Mouse (Mus musculus) A20 (cell line): Measurements from ENCODE around the gene Plcl2.
"Not testable (repeated sequence)": the region's sequence is repeated elsewhere in the genome, so short reads cannot be mapped to it uniquely, and the experiment has no call there.

ENCODE experiments used
- DNase-seq: peaks from one replicate; pipeline ENCODE4 v3.0.0-alpha.2; 2011; ENCODE audit warnings: low read depth, low spot score

Plcl2 gene

DNA sequence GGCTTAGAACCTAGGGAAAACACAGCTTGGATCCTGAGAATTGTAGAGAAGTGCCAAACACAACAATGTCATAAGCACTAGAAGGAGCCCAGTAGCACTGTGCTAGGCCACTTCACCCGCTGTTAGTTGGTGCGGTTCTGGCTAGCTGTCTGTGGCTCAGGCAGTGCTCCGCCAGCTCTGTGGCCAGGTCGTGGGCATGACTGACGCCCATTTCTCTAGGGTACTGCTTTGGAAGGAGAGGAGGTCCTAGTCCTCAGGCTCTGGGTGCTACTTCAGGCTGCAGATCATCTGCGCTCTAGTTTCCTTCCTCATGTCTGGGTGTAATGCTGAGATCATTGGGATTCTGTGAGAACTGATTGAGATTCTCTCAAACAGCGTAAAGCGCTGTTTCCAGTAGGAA lies 20.9 kb downstream of the Plcl2 start:
- DNase-seq = no peak

DNA sequence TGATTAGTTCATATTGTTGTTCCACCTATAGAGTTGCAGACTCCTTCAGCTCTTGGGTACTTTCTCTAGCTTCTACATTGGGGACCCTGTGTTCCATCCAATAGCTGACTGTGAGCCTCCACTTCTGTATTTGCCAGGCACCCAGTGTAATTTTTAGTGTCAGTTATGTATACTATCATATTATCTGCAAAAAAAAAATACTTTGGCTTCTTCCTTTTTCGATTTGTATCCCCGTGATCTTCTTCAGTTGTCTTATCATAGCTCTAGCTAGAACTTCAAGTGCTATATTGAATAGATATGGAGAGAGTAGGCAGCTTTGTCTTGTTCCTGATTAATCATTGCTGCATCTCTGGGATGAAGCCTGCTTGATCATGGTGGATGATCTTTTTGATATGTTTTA lies 25.7 kb downstream of the Plcl2 start:
- DNase-seq = not testable (repeated sequence)

DNA sequence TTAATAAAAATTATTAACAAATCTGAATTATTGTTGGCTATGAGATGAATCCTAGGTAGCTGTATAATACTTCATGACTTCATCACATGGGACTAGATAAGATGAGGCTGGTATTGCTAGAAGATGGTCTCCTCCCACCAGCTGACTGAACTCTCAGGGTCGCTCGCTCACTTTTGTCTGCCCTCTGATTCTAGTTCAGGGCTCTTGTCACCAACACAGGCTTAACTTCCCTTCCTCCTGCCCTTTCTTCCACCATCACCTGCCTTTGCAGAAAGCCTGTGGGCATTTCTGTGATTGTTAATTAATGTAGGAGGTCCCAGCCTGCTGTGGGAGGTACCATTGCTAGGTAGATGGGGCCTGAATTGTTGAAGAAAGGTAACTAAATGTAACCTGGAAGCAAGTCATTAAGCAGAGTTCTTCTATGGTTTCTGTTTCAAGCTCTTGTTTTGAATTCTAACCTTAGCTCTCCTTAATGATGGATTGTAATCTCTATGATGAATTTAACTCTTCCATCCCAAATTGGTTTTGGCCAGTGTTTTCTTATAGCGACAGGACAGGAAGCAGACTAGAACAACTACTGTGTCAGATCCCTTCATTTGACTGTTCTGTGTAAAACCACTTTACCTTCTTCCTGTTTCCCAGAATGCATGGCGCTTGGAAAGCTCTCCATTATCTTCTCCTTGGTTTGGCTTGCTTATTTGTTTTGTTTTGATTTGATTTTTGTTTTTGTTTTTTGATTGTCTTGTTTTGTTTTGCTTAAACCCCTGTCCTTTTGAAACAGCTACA lies 27.4 kb downstream of the Plcl2 start:
- DNase-seq = no peak

DNA sequence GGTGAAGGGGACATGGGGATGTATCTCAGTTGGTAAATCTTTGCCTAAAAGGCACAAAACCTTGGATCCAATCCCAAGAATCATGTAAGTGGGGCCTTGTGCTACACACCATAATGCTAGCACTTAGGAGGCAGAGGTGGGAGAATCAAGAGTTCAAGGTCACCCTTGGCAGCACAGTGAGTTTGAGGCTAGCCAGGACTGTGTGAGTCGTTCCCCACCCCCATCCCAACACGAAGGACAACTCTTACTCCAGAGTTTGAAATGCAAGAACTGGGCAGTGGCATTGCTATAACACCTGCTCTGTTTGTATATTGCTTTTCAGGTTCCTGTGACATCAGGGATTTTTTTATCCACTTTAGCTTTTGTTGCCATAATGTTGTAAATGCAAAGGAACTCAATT lies 28.6 kb downstream of the Plcl2 start:
- no peak for DNase-seq

DNA sequence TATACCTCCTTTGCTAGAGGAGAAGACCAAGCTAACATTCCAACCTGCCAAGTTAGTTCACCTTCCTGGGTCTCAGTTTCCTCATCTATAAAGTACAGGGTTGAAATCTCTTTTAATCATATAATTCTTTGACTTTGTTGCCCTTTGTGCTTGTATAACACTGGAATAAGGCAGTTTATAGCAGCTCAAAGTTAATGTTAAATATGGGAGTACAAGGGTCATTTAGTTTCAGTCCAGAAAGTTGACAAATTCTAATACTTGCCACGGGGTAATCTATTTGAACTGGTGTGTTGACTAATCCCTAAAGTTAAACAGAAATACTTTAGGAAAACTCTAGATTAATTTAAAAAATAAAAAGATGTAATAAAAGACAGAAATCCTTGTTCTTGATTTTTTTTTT lies 35.7 kb downstream of the Plcl2 start:
- DNase-seq = no peak

DNA sequence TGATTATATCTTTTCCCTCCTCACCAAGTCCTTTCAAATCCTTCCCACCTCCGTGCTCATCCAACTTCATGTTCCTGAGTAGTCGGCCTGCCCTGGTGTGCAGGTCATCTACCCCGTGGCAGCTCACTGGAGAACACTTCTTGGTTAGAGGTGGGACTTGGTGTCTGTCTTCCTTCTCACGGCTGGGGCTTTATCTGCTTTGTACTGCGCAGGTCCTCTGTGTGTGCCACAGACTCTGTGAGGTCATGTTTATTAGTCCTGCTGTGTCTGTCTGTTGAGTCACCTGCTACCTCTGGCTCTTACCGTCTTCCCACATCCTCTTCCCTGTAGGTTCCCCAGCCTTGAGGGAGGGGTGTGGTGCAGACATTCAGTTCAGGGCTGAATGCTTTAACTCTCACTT lies 36.1 kb downstream of the Plcl2 start:
- no peak for DNase-seq

DNA sequence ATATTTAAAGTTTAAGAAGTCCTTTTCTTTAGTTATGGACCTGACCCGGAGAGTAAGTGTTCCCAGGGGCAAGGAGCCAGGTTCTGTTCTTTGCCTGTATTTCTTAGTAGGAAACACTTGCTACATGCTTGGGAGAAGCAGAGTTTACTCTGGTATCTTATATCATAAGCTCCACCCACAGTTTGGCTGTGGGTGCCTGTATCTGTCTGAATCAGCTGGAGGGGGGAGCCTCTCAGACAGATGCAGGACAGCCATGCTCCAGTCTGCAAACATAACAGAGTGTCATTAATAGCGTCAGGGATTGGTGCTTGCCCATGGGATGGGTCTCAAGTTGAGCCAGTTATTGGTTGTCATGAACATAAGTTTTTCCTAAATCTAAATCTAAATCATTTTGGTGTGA lies 42.9 kb downstream of the Plcl2 start:
- DNase-seq = no peak

DNA sequence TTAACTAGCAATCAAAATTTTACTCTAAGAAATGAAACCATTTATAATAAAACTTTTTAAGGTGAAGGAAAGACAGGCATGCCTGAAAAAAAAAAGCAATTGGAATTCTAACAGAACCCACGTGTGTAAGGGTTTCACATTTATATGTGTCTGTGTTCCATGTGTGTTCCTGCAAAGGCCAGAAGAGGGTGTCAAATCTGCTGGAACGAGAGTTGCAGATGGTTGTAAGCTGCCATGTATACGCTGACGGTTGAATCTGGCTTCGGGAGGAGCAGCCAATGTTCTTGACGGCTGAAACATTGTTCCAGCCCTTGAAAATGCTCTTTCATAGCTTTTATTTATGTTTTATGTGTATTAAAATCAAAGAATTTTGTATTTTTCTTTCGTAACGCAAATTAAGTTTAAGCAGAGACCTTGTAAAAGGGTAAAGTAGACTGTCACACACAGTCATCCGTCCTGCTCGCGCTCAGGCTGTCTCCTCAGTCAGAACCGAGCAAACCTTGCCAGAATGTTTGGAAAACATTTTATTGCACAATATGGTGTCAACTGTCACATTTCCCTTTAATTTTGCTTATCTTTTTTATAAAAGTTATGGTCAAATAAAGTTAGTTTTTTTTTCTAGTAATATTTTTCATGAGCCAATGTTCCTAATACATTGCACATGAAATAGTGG lies 48.5 kb downstream of the Plcl2 start:
- DNase-seq = no peak

DNA sequence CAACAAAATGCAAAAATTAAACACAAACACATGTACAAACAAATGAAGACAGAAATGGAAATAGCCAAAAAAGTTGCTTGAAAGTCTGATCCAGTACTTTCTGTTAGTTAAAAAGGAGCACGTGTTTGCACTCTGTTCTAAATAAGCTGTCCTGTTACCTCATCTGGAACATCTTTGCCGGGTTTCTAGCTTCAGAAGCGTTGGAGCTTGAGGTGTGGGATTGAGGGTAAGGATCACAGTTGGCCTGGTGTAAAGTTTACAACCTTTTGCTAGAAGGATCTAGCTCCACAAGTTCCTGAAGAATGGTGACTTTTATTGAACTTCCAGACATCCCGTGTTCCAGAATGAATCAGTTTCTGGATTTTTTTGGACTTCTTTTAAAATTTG lies 49.0 kb downstream of the Plcl2 start:
- no peak for DNase-seq

DNA sequence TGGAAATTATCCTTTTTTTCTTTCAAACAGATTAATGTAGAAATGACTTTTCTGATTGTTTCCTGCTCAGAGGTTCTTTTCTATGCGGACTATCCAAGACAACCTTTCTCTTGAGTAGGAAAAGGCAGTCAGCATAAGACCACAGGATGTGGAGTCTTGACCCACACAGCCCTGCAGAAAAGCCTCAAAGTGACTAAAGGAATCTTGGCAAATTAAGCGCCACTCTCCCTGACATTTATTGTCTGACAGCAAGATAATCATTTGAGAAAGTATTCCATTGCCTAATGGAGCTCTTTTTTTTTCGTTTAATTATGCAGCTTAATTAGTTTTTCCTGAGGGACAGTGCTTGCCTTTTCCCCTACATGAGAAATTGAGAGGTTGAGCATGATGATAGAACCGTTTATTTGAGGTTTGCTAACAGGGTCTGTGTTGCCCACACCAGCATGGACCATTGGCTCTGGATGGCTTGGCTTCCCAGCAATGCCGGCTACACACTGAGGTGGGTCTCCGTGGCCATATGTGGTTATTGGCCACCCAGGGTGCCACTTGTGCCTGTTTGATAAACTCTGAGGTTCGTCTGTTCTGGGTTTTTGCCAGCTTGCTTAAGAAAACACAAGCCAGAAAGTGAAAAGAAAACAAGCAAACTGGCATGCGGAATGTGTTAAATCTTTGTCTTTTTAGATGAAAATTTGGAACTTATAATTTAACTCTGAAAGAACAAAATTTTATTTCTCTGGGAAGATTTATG lies 56.3 kb downstream of the Plcl2 start:
- no peak for DNase-seq

DNA sequence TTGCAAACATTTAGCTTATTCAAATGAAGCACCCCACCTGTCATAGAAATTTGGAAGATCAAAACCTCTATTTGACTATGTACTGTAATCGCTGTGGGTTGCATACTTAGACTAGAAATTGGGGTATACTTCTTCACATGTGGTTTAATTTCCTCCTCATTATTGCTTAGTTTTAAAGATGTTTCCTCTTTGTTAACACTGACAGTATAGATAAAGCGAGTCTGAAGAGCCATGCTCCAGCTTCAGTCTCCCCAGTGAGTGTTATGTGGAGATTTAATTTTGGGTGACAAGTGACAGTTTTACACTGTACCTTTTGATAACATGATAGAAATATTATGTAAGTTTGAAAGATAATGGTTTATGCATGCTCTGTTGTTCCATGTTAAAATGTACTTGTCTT lies 59.6 kb downstream of the Plcl2 start:
- DNase-seq = no peak

DNA sequence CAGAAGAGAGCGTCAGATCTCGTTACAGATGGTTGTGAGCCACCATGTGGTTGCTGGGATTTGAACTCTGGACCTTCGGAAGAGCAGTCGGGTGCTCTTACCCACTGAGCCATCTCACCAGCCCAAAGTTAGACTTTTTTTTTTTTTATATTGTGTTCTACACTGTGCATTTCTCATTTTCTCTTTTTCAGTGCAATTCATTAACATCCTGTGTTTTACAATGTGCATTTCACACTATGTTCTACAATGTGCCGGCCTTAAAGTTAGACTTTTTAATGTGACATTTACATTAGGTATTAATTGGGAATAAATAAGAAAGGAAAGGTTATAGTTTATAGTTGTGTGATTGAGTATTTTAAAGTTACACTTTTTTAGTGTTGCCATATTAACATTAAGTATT lies 61.0 kb downstream of the Plcl2 start:
- not testable (repeated sequence) for DNase-seq

DNA sequence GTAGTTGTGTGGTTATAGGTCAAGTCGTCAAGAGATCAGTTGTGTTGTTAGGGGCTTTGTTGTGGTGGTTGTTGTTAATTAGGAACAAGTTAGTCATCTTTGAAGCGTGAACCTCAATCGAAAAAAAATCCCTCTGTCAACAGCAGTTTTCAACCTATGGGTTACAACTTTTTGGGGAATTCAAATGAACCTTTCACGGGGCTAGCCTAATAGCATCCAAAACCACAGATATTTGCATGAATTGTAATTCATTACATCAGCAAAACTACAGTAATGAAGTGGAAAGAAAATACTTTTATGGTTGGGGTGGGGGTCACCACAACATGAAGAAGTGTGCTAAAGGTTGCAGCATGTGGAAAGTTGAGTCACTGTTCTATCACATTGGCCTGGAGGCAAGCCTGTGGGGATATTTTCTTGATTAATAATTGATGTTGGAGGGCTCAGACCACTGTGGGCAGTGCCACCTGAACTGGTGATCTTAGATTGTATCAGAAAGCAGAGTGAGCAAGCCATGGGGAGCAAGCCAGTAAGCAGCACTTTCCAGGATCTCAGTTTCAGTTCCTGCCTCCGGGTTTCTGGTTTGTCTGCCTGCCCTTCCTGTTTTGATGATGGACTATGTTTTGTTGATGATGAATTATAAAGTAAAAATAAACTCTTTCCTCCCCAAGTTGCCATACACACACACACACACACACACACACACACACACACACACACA lies 61.6 kb downstream of the Plcl2 start:
- DNase-seq = peak; percentile 65

DNA sequence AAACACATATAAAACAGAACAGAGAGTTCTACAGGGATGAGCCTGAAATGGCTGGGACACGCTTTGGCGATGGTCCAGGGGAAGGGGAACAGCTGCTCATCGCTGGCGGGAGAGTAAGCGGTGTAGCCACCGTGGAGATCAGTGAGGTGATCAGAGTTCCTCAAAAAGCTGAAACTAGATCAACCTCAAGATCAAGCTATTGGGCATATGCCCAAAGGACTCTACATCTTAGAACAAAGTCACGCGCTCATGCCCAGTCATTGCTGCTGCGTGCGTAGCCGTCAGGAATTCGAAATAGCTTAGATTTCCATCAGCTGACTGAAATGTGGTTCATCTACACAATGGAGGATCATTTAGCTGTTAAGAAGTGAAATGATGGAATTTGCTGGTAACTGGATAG lies 65.0 kb downstream of the Plcl2 start:
- no peak for DNase-seq

DNA sequence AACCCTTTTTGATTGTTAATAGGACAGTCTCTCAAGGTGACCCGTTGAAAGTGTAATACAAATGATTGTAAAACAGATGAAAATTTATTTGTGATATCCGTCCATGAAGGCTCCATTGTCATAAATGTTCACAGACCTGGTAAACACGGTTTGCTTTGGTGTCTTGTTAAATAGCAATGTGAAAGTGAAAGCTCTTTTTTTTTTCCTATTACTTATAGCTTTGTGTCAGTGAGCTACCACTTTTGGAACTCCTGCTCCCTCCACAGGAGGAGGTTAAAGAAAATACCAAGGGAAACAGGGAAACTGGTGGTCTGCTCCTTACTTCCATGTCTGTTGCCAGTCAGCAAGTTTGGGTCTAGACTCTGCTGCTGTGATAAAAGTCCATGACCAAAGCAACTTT lies 71.2 kb downstream of the Plcl2 start:
- no peak for DNase-seq

DNA sequence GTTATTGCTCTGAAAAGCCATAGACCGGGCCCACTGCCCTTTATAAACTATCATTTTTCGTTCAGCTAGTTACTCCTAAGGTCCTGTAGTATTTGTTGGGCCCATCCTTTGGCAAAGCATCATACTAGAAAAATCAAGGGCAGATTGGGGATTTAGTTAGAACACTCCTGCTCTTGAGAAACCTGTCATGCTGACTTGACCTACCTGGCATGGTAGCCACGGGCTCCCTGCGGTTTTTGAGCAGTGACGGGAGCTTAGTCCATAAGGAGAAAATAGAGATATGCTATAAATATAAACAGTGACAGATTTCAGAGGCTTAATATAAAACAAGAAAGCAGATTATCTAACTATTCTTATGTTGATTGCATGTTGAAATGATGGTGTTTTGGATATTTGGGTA lies 77.6 kb downstream of the Plcl2 start:
- no peak for DNase-seq

DNA sequence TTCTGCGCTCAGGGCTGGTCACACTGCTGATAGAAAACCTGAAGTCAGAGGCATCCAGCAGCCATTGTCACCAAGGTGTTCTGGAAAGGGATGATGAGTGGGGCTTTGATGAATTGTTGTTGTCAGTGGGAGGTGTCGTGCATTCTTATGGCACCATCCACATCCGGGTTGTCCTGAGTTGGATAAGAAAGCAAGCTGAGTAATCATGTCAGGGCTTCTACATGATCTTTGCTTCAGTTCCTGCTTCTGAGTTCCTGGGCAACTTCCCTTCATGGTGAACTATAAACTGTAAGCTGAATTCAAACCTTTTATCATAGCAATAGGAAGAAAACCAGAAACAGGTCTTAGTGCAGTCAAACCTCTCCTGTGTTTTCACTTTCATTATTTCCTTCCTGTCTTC lies 78.7 kb downstream of the Plcl2 start:
- no peak for DNase-seq

DNA sequence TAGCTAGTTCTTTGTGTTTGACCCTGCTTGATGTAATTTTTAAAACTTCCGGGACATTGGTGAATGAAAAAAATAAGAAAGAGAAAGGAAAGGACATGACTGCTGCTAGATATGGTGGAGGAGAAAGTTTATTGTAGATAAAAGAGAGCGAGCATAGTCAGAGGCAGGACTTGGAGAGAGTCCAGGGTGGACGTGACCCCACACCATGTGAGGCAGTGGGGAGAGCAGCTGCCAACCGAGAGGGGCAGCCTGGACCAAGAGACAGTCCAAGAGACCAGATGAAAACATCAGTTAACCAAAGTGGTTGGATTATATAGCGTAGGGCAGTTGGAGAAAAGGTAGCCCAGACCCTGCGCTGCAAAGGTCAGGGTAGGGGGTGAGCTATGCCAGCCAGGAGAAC lies 91.0 kb downstream of the Plcl2 start:
- no peak for DNase-seq

DNA sequence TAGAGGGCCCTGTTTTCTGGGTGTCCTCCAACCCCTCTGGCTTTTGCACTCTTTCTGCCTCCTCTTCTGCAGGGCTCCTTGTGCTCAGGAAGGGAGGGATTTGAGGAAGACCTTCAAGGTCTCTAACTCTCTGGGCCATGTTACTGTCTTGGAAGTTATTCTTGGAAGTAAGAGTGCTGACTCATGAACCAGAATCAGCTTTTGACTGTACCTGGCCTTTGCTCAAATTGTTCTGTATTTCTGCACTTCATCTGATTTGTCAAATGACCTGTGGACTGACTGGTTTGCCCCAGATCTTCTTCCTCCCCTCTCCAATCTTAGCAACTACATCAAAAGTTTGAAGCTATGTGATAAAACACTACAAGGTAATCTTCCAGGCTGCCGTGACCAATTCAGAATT lies 91.5 kb downstream of the Plcl2 start:
- DNase-seq = no peak

DNA sequence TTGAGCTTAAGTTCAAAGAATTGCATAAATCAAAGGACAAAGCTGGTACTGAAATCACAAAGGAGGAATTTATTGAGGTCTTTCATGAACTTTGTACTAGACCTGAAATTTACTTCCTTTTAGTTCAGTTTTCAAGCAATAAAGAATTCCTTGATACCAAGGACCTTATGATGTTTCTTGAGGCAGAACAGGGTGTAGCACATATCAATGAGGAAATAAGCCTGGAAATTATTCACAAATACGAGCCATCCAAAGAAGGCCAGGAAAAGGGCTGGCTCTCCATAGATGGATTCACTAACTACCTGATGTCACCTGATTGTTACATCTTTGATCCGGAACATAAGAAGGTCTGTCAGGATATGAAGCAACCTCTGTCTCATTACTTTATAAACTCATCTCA lies 97.7 kb downstream of the Plcl2 start:
- DNase-seq = no peak

DNA sequence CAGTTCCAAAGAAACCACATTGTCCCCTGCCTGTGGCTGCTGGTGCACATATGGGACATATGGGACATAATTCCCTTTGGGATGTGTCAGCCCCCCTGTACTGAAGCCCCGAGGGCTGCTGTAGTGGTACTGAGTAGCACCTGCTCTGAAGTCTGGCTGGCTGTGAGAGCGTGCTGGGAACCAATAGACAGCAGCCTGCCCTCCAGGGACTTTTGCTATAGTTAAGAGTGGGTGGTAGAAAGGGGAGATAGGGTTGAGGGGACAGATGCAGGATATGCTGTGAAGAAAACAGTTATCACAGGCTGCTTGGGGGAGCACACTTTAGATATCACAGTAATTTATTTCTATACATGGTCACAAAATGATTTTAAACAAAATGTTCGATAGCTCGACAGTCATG lies 100.7 kb downstream of the Plcl2 start:
- no peak for DNase-seq
